Mouse (Mus musculus) heart, postnatal 14 days (tissue): ENCODE results near the gene Edrf1. TPM values are rescaled to one million over a fixed set of nuclear protein-coding genes. Genes with fewer than 3 reads are reported as not detected.
A peak's percentile ranks its signal among the peaks of the same experiment; 100 is the strongest.

ENCODE experiments used
- DNase-seq, 2 experiments: peaks; one replicate each; pipeline ENCODE4 v3.0.0; 2021 to 2022
- intact Hi-C: fragments of 180-260 bp; cut with DNase I; formaldehyde crosslinking; loops from one replicate; pipeline ENCODE4 v1.15.1; 2025
- long read RNA-seq, 2 experiments: library from polyadenylated mRNA; stranded (forward); transcript quantifications; one replicate each; pipeline ENCODE4 v2.0.0; 2021
- total RNA-seq, 2 experiments: library from RNA; stranded (reverse); gene quantifications; 2 replicates each; pipeline ENCODE4 v1.2.3; 2021

Edrf1 gene
- total RNA-seq = 10 to 100 TPM; 11.1 to 14.4 TPM
- long read RNA-seq, experiment 1, full-length matches to known transcripts = 10 of 16 reads
- long read RNA-seq, experiment 1, partial matches to known transcripts = 0 of 16 reads
- long read RNA-seq, experiment 1, other reads (novel, unspliced or antisense) = 6 of 16 reads
- long read RNA-seq, experiment 2, full-length matches to known transcripts = 7 of 11 reads
- long read RNA-seq, experiment 2, partial matches to known transcripts = 2 of 11 reads
- long read RNA-seq, experiment 2, other reads (novel, unspliced or antisense) = 2 of 11 reads

DNA sequence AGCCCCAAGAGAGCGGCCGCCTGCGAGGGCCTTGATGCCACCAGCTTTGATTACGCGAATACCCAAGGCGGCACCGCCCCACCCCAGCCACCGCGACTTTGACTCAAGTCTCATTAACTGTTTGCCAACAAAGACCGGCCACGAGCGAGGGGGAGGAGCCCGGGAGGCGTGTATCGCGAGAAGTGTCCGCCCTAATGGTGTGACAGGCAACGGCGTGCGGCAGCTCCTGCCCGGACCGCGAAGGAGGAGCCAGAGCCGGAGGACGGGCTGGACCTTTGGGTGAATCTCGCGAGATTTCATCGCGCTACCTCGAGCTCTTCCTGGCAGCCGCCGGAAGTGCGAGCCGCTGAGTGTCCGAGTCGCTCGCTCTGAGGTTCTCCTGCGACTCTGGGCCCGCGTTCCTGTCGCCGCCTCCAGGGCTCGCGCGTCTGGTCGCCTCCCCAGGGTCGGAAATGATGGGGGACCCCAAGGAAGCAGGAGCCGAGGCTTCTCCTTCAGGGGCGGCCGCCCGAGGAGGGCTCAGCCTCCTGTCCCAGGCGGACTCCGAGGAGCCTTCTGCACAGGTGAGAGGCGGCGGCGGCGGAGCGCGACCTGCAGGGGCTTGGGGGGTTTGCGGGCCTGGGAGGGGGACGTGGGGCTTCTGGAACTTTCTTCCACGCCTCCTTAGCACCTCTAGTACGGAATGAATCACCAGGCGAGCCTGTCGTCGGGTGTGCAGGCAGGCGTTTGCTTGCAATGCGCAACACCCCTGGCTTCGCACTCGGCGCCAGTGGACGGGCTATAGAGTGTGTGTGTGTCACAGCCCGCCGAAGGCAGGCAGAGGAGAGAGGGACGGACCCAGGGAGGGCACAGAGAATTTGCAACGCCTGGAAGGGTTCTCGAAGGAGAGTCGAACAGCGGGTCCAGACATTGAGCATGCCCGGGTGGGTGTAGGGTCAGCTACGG, at the start of gene Edrf1:
TSS of gene Edrf1 (plus strand) at position 183 of the 945 bp plus-strand sequence.
- peak; percentile 96 to 98 for DNase-seq
- intact Hi-C loops = loop anchor here (2.0 to 10.0 kb wide), 3 partner anchors 515 to 783 kb away; partner anchors contain the start of genes Abraxas2, Eef1akmt2 and Fgfr2

GRCm38 (mm10) chr7:133591750-133592149, 45.6 kb upstream of the Edrf1 start:
- intact Hi-C loops = no loop called here
- no peak for DNase-seq

- intact Hi-C loops = no loop called here
These were observed 36.8 kb upstream of the Edrf1 start for GRCm38 (mm10) chr7:133600558-133600957.

DNA sequence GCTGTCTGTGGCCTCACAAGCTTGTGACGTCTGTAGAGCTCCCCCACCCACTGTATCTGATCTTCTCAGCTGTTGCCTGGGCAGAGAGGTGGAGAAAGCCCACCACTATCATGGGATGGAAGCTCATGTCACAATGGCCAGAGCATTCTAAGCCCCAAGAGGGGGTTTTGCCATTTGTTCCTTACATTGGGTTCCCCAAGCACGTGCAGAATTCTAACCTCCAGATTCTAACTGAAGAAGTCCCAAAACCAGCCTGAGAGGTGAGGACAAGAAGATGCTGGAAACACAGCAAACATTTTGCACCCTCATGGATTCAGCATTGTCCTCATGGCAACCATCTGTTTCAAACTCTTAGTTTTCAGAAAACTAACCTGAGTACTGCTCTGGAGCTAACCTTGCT, 35.3 kb upstream of the Edrf1 start, which contains the start of gene Tex36:
TSS of gene Tex36 (minus strand) at position 101 of the 400 bp plus-strand sequence.
- intact Hi-C loops = no loop called here
- no peak for DNase-seq

More at GRCm38 (mm10) chr7:133600558-133600957, 36.8 kb upstream of the Edrf1 start:
- no peak for DNase-seq

DNA sequence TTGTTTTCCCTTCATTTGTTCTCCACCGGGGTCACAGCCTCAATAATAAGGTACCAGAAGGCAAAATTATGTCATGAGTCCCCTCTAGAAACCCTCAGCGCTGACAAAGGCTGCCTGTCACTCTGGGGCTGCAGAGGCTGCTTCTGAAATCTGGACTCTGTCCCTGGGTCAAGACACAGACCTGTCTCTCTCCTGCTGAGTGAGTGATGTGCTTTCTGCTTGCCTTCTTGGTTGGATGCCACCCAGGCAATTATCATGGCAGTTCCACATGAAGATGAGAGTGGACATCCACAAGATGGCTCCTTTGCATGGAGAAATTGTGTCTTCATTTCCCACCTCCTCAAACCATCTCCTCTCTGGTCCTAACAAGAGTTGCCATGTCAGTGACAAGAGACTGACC, 34.2 kb upstream of the Edrf1 start:
- intact Hi-C loops = no loop called here
- no peak for DNase-seq

DNA sequence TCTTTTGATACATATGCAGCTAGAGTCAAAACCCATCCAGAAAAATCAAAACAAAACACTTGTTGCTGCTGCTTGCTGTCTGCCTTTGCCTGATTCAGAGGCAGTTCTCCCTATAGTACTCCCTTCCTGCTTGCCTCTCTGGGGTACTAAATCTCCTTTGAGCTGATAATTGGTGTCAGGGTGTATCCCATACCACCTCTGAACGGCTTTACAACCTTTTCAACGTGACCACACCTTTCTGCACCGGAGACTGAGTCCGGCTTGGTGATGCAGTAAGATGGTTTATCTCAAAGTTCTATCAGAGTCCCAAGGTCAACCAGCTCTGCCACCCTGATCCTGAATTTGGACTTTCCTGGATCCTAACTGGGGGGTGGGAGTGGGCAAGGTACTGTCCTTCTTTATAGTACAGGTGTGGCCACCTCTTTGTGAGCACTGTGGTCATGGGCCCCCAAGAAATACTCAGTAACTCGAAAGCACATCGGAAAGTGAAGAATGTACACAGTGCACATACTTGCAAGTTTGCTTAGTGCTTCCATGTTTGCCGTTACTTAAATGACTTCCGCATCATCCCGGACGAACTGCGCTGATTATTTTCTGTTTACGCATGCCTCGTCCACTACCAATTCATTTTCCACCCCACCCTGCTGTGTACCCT, 32.8 kb upstream of the Edrf1 start:
- intact Hi-C loops = no loop called here
- no peak for DNase-seq

DNA sequence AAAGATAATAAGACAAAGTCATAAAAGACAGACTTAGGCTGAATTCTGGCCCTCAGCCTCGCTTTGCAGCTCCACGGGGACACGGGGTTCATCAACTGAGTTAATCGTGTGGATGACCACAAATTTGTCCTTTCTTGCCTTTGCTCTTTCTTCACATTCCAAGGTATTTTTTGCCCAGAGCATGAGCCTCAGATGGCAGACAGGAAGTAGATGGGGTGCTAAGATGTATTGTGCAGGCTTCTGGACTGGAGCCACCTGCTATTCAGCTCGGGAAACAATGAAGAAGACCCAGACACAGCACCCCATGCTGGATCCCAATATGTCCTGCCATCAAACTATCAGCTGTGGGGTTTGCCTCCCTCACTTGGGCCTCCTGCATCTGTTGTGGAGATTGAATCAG, 30.0 kb upstream of the Edrf1 start:
- no peak for DNase-seq
- intact Hi-C loops = no loop called here

GRCm38 (mm10) chr7:133607883-133608575, 29.3 kb upstream of the Edrf1 start:
- no peak for DNase-seq

GRCm38 (mm10) chr7:133608631-133609340, 28.6 kb upstream of the Edrf1 start:
- no peak for DNase-seq
- intact Hi-C loops = no loop called here

More at GRCm38 (mm10) chr7:133607883-133608575, 29.3 kb upstream of the Edrf1 start:
- intact Hi-C loops = no loop called here

DNA sequence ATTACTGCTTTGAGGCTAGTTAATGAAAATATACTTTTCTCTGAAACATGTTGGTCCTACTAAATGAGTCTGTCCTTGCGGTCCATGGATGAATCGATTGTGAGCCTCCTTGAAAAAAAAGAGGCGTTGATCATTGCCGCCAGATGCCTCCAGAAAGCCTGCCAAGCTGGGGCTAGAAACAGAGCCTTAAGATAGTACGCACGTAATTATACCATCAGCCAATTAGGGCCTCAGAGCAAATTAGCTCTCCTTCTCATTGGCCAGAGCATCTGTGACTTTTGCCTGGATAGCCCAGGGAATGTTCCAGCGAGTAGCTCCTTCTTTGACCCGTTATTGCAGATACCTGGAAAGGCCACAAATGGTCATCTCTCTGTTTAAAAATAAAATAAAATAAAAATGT, 27.8 kb upstream of the Edrf1 start:
- intact Hi-C loops = no loop called here
- DNase-seq = no peak

DNA sequence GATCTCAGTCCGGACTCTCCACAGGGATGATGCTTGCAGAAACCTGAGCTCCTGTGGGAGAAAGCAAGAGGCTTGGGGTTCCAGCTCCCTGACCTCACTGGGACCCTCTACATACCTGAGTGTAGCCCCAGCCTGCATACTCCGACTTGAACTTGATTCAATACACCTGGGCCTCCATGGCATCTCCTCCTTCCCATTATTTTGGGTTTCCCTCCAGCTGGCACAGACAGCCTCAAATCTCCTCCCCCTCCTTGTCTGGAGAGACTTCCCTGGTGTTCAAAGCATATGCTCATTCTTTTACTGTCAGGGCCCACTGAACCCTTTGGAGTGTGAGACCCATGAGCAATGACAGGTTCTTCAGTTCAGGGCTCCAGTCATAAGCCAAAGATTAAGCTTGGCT, 24.4 kb upstream of the Edrf1 start:
- no peak for DNase-seq
- intact Hi-C loops = no loop called here

GRCm38 (mm10) chr7:133620721-133621120, 16.6 kb upstream of the Edrf1 start:
- peak in 1 of 2 experiments; percentile 10 for DNase-seq
- intact Hi-C loops = no loop called here

- DNase-seq = no peak
- intact Hi-C loops = no loop called here
These were observed 14.1 kb upstream of the Edrf1 start for GRCm38 (mm10) chr7:133623226-133623625.

DNA sequence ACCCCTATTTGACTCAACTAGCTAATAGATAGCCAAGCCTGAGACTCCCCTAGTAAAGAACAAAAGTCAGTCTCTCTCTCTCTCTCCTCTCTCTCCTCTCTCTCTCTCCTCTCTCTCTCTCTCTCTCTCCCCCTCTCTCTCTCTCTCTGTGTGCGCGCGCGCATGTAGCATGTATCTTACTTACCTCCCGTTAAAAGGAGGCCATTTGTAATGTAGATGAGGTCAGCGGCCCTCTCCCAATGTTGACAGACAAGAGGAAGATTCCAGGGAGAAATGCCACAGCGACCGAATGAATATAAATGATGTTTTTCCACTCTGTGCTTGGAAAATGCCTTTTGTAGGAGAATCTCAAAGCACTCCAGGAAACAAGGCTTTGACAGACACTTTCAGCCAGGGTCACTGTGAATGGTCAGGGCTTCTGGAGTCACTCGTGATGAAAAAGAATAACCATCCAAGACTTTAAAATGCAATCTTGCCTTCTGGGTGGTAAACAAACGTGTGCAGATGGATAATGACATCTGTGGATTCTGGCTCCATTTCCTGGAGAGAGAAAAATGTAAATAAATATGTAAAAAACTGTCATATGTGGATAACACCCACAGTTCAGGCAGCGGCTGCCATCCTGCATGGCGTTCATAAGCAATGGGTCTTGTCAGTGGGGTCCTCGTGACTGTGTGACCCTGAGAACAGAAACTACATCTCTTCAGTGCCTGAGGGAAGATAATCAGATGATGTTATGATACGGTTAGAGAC, 10.0 kb upstream of the Edrf1 start:
- no peak for DNase-seq
- intact Hi-C loops = no loop called here

GRCm38 (mm10) chr7:133630821-133631220, 6.5 kb upstream of the Edrf1 start:
- DNase-seq = no peak
- intact Hi-C loops = loop anchor here (10.0 kb wide), 1 partner anchor 776 kb away; the partner anchor contains the start of genes Abraxas2 and Eef1akmt2

- peak; percentile 54 to 69 for DNase-seq
- intact Hi-C loops = loop anchor here (10.0 kb wide), 1 partner anchor 778 kb away; the partner anchor contains the start of genes Abraxas2 and Eef1akmt2
These were observed 4.9 kb upstream of the Edrf1 start for GRCm38 (mm10) chr7:133632476-133632875.

GRCm38 (mm10) chr7:133634932-133635650, 2.3 kb upstream of the Edrf1 start:
- no peak for DNase-seq
- intact Hi-C loops = loop anchor here (5.0 to 10.0 kb wide), 2 partner anchors 598 to 780 kb away; partner anchors contain the start of genes Abraxas2 and Eef1akmt2
